Mouse (Mus musculus) gastrocnemius, postnatal 25 days (tissue): ENCODE data around the gene Olfr888. TPM values are rescaled to one million over a fixed set of nuclear protein-coding genes. Genes with fewer than 3 reads are reported as not detected.

Source experiments
- DNase-seq: peaks from one replicate; pipeline ENCODE4 v3.0.0; 2022
- long read RNA-seq, 2 experiments: library from polyadenylated mRNA; stranded (forward); transcript quantifications; one replicate each; pipeline ENCODE4 v2.0.0; 2021
- total RNA-seq, 2 experiments: library from RNA; stranded (reverse); gene quantifications; 1 replicate in 1 of 2; 2 replicates in 1 of 2; pipeline ENCODE4 v1.2.3; 2021

The Olfr888 gene
- total RNA-seq, result not detected
- long read RNA-seq, experiment 1, result 0 reads
- long read RNA-seq, experiment 2, result 0 reads

DNA sequence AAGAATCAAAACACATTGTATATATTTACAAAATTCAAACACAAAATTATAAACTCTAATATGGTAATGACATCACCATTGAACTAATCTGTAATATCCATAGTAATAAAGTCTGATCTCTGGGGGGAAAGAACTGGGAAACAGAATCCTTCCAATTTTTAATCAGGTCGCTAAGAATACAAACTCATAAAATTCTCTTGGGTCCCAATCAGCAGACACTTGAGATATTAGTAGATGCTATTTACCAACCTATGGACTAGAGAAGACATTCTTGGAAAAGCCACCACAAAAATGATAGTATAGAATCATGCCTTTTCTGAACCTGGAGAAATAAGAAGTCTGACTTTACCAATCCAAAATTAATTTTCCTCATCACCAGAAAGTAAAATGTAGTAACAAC is at the start of gene Olfr888:
Gene Olfr888, plus strand, starts transcription at position 301 of the 400 bp plus-strand sequence.
- no peak for DNase-seq

DNA sequence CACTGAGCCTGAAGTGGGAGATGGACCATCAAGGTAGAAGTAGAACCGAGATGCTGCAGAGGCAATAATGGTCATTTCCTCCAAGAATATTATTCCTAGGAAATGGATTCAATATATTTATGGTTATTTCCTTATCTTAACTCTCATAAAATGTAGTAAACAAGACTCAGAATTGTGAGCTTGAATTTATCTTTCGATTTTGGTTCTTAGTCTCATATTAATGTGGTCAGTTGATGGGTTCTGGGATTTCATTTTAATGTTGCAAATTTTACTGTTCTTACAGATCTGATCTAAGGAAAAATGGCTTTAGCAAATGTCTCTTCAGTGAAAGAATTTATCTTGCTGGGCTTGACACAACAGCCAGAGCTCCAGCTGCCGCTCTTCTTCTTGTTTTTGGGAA is 46.9 kb upstream of the Olfr888 start, which contains the start of gene Olfr885:
Gene Olfr885, plus strand, starts transcription at position 301 of the 400 bp plus-strand sequence.
- DNase-seq, result no peak

DNA sequence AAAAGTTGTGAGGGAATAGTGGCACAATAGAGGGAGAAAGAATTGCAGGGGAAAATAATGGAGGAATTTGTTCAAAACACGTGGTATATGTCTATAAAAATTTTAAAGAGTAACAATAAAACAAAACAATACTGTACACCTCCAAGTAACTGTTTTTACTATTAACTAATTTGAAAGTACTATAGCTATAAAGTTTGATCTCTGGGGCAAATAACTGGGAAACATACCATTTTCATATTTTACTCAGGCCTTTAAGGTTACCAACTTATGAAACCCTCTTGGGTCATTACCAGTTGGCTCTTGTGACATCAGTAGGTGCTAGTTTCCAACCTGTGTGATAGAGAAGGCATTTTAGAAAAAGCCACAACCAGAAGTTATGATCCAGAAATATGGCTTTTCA is 24.2 kb upstream of the Olfr888 start, which contains the start of gene Olfr887:
Gene Olfr887, plus strand, starts transcription at position 301 of the 400 bp plus-strand sequence.
- DNase-seq, result no peak

DNA sequence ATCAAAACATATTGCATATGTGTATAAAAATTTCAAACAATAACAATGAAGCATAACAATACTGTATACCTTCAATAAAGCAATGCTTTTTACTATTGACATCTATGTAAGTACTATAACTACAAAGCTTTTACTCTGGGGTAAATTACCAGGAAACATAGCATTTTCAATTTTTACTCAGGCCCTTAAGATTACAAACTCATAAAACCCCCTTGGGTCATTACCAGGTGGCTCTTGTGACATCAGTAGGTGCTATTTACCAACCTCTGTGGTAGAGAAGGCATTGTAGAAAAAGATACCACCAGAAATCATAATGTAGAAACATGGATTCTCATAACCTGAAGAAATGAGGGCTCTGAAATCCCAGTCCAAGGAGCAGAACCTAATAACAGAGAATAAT is 7.0 kb downstream of the Olfr888 start, which contains the start of gene Olfr889:
Gene Olfr889, plus strand, starts transcription at position 301 of the 400 bp plus-strand sequence.
- no peak for DNase-seq

DNA sequence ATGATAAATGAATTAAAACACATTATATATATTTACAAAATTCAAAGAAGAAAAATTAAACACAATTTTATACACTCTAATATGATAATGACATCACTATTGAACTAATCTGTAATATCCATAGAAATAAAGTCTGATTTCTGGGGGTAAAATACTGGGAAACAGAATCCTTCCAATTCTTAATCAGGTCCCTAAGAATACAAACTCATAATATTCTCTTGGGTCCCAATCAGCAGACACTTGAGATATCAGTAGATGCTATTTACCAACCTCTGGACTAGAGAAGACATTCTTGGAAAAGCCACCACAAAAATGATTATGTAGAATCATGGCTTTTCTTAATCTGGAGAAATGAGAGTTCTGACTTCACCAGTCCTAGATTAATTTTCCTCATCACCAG is 34.3 kb downstream of the Olfr888 start, which contains the start of gene Olfr890:
Gene Olfr890, plus strand, starts transcription at position 301 of the 400 bp plus-strand sequence.
- DNase-seq, result no peak

Other genes starting within 250 kb of the Olfr888 start
- not detected for gene Olfr145, start 211.4 kb upstream of the Olfr888 start, total RNA-seq
- gene Olfr878, start 190.3 kb upstream of the Olfr888 start, total RNA-seq, result not detected
- not detected for gene Olfr881, start 116.3 kb upstream of the Olfr888 start, total RNA-seq
- not detected for gene Olfr883, start 82.3 kb upstream of the Olfr888 start, total RNA-seq
- gene Olfr884, start 61.6 kb upstream of the Olfr888 start, total RNA-seq, result not detected
- not detected for gene Olfr885, start 46.8 kb upstream of the Olfr888 start, total RNA-seq
- gene Olfr887, start 24.1 kb upstream of the Olfr888 start, total RNA-seq, result not detected
- not detected for gene Olfr889, start 7.1 kb downstream of the Olfr888 start, total RNA-seq
- not detected for gene Olfr890, start 34.4 kb downstream of the Olfr888 start, total RNA-seq
- not detected for gene Olfr891, start 72.7 kb downstream of the Olfr888 start, total RNA-seq
- gene Olfr893, start 100.2 kb downstream of the Olfr888 start, total RNA-seq, result not detected
- not detected for gene Olfr894, start 109.9 kb downstream of the Olfr888 start, total RNA-seq
- gene Olfr143, start 144.6 kb downstream of the Olfr888 start, total RNA-seq, result not detected
- not detected for gene Olfr895, start 159.7 kb downstream of the Olfr888 start, total RNA-seq
- not detected for gene Olfr896-ps1, start 183.0 kb downstream of the Olfr888 start, total RNA-seq
- gene Olfr25, start 220.9 kb downstream of the Olfr888 start, total RNA-seq, result not detected
- not detected for gene Olfr898, start 240.3 kb downstream of the Olfr888 start, total RNA-seq